Mouse (Mus musculus) spleen, adult 12 weeks (tissue): Measurements from ENCODE around the gene Lrrc55.
"Not testable (repeated sequence)": the region's sequence is repeated elsewhere in the genome, so short reads cannot be mapped to it uniquely, and the experiment has no call there.

Experiments
- DNase-seq: peaks from one replicate; pipeline ENCODE4 v3.0.0; 2022; ENCODE audit warnings: low spot score

Gene Lrrc55

GRCm38 (mm10) chr2:85196901-85197300 is at the start of gene Lrrc55:
Gene Lrrc55, minus strand, starts transcription at chr2:85197197.
- no peak for DNase-seq

- DNase-seq: peak; percentile 30
Observed at GRCm38 (mm10) chr2:85246506-85247082, 49.6 kb upstream of the Lrrc55 start.

GRCm38 (mm10) chr2:85245737-85246136 is 48.7 kb upstream of the Lrrc55 start:
- no peak for DNase-seq

- no peak for DNase-seq
Observed at GRCm38 (mm10) chr2:85238068-85238667, 41.2 kb upstream of the Lrrc55 start.

GRCm38 (mm10) chr2:85237231-85237630 is 40.2 kb upstream of the Lrrc55 start:
- not testable (repeated sequence) for DNase-seq

GRCm38 (mm10) chr2:85230771-85231511 is 33.9 kb upstream of the Lrrc55 start:
- DNase-seq: no peak

- no peak for DNase-seq
Observed at GRCm38 (mm10) chr2:85229606-85230005, 32.6 kb upstream of the Lrrc55 start.

- DNase-seq: no peak
Observed at GRCm38 (mm10) chr2:85227816-85228335, 30.9 kb upstream of the Lrrc55 start.

GRCm38 (mm10) chr2:85224221-85225179 is 27.5 kb upstream of the Lrrc55 start:
- DNase-seq: no peak

- no peak for DNase-seq
Observed at GRCm38 (mm10) chr2:85216606-85217005, 19.6 kb upstream of the Lrrc55 start.

GRCm38 (mm10) chr2:85213746-85214145 is 16.7 kb upstream of the Lrrc55 start:
- no peak for DNase-seq

- no peak for DNase-seq
Observed at GRCm38 (mm10) chr2:85209301-85209700, 12.3 kb upstream of the Lrrc55 start.

GRCm38 (mm10) chr2:85205170-85205569 is 8.2 kb upstream of the Lrrc55 start:
- no peak for DNase-seq

- no peak for DNase-seq
Observed at GRCm38 (mm10) chr2:85198011-85198965, 1.3 kb upstream of the Lrrc55 start.

GRCm38 (mm10) chr2:85194566-85194965 is 2.4 kb downstream of the Lrrc55 start:
- no peak for DNase-seq

GRCm38 (mm10) chr2:85187582-85188151 is 9.3 kb downstream of the Lrrc55 start:
- no peak for DNase-seq

- no peak for DNase-seq
Observed at GRCm38 (mm10) chr2:85178139-85178800, 18.7 kb downstream of the Lrrc55 start.

GRCm38 (mm10) chr2:85173545-85173944 is 23.5 kb downstream of the Lrrc55 start:
- no peak for DNase-seq

GRCm38 (mm10) chr2:85172763-85173103 is 24.3 kb downstream of the Lrrc55 start:
- DNase-seq: no peak
